Mouse (Mus musculus): ENCODE measurements at regions not wholly inside any gene's neighbourhood (a gene's known extent, or its start where the extent isn't known, plus 50 kb on each side); places are given as distances from the start of the nearest gene placed in this dataset.

GRCm38 (mm10) chr17:45966736-45967135, 65.4 kb downstream of the Vegfa start:
- DNase-seq (ENCODE audit: low spot score) = no peak

- no peak for DNase-seq (ENCODE audit: low spot score)
Measured at GRCm38 (mm10) chr17:45964031-45964430, 68.1 kb downstream of the Vegfa start.

GRCm38 (mm10) chr17:45963332-45963731, 68.8 kb downstream of the Vegfa start:
- DNase-seq (ENCODE audit: low spot score) = no peak

GRCm38 (mm10) chr17:45961626-45962319, 70.4 kb downstream of the Vegfa start:
- DNase-seq (ENCODE audit: low spot score) = no peak

- DNase-seq (ENCODE audit: low spot score) = no peak
Measured at GRCm38 (mm10) chr17:45958094-45958881, 73.9 kb downstream of the Vegfa start.

GRCm38 (mm10) chr17:45955481-45955880, 76.7 kb downstream of the Vegfa start:
- no peak for DNase-seq (ENCODE audit: low spot score)

- no peak for DNase-seq (ENCODE audit: low spot score)
Measured at GRCm38 (mm10) chr17:45954824-45955223, 77.3 kb downstream of the Vegfa start.

- no peak for DNase-seq (ENCODE audit: low spot score)
Measured at GRCm38 (mm10) chr17:45953523-45953922, 78.6 kb downstream of the Vegfa start.

- no peak for DNase-seq (ENCODE audit: low spot score)
Measured at GRCm38 (mm10) chr17:45950533-45951164, 81.5 kb downstream of the Vegfa start.

GRCm38 (mm10) chr17:45949141-45949540, 83.0 kb downstream of the Vegfa start:
- DNase-seq (ENCODE audit: low spot score) = no peak

- DNase-seq (ENCODE audit: low spot score) = no peak
Measured at GRCm38 (mm10) chr17:45948314-45948935, 83.7 kb downstream of the Vegfa start.

GRCm38 (mm10) chr17:45945005-45945404, 87.2 kb downstream of the Vegfa start:
- no peak for DNase-seq (ENCODE audit: low spot score)

GRCm38 (mm10) chr17:45943244-45943643, 88.9 kb downstream of the Vegfa start:
- no peak for DNase-seq (ENCODE audit: low spot score)

GRCm38 (mm10) chr17:45941890-45942375, 90.2 kb downstream of the Vegfa start:
- DNase-seq (ENCODE audit: low spot score) = no peak

- no peak for DNase-seq (ENCODE audit: low spot score)
Measured at GRCm38 (mm10) chr17:45940121-45940813, 91.9 kb downstream of the Vegfa start.

GRCm38 (mm10) chr17:45938284-45938683, 93.9 kb downstream of the Vegfa start:
- no peak for DNase-seq (ENCODE audit: low spot score)

GRCm38 (mm10) chr17:45936577-45936976, 95.6 kb downstream of the Vegfa start:
- DNase-seq (ENCODE audit: low spot score) = no peak

GRCm38 (mm10) chr17:45935291-45935690, 96.9 kb downstream of the Vegfa start:
- no peak for DNase-seq (ENCODE audit: low spot score)

GRCm38 (mm10) chr17:45934002-45934401, 98.2 kb downstream of the Vegfa start:
- no peak for DNase-seq (ENCODE audit: low spot score)

GRCm38 (mm10) chr17:45933034-45933433, 99.1 kb downstream of the Vegfa start:
- no peak for DNase-seq (ENCODE audit: low spot score)

GRCm38 (mm10) chr17:45932611-45933010, 99.6 kb downstream of the Vegfa start:
- no peak for DNase-seq (ENCODE audit: low spot score)

- DNase-seq (ENCODE audit: low spot score) = no peak
Measured at GRCm38 (mm10) chr17:45929591-45929990, 102.6 kb downstream of the Vegfa start.
